Mouse (Mus musculus): ENCODE data around the gene Lypd4.
A peak's percentile ranks its signal among the peaks of the same experiment; 100 is the strongest.

The Lypd4 gene

DNA sequence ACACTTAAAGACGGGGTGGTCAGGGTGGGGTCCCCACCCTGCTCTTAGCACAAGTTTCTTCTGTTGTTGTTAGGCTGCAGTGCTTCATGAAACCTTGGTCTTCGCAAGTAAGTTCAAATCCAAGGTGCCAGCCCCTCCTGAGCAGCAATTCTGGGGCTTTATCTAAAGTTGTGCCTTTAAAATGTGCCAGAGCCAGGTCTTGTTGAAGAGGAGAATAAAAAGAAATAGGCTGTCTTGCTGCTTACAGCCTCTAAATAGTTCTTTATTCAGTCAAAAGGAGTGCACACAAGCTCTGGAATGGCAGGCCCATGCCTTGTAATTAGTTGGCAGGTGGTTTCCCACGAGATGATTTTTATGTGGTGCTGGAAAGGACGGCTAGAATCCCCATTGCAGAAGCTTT lies 17.4 kb upstream of the Lypd4 start:
- no peak for DNase-seq (ENCODE audit: low read depth)

- no peak for DNase-seq (ENCODE audit: low read depth)
These were observed 16.5 kb upstream of the Lypd4 start for GRCm38 (mm10) chr7:24886308-24886633.

GRCm38 (mm10) chr7:24885468-24886307 lies 15.9 kb upstream of the Lypd4 start:
- DNase-seq (ENCODE audit: low read depth): peak; percentile 38

GRCm38 (mm10) chr7:24884693-24885291 lies 15.1 kb upstream of the Lypd4 start:
- no peak for DNase-seq (ENCODE audit: low read depth)

DNA sequence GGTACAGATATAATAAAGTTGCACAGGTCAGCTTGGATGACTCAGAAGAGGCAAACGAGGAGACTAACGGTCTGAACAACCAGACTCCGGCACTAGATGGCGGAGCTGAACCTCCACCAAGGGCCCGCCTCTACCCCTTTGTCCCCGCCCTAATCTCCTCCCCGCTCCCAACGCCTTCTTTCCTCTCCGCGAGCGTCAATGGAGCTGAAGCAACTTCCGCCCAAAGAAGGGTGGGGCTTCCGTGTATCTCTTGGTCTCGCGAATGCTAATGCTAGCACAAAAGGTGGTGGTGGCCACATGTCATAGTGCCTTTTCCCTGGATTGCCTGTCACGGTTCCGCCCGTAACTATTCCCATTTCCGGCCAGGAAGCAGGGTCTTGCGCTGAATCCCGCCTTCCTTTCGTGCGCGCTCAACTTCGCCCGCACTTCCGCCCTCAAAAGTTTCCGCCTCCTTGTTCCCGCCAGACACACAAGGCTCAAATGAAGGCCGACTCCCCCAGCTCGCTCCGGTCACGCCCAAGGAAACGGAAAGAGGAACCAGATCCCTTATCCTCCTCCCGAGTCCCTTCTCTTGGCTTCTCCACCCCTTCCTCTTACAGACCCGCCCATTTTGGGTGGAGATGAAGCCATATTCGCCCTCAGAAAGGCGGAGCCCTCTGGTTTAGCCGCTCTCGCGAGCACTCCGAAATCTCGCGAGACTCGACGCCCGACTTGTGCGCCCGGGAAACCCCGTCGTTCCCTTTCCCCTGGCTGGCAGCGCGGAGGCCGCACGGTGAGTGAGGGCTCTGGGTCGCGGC lies 14.4 kb upstream of the Lypd4 start, which contains the start of gene Rps19:
TSS of gene Rps19 (plus strand) at position 476 of the 797 bp plus-strand sequence.
- peak; percentile 100 for DNase-seq (ENCODE audit: low read depth)

DNA sequence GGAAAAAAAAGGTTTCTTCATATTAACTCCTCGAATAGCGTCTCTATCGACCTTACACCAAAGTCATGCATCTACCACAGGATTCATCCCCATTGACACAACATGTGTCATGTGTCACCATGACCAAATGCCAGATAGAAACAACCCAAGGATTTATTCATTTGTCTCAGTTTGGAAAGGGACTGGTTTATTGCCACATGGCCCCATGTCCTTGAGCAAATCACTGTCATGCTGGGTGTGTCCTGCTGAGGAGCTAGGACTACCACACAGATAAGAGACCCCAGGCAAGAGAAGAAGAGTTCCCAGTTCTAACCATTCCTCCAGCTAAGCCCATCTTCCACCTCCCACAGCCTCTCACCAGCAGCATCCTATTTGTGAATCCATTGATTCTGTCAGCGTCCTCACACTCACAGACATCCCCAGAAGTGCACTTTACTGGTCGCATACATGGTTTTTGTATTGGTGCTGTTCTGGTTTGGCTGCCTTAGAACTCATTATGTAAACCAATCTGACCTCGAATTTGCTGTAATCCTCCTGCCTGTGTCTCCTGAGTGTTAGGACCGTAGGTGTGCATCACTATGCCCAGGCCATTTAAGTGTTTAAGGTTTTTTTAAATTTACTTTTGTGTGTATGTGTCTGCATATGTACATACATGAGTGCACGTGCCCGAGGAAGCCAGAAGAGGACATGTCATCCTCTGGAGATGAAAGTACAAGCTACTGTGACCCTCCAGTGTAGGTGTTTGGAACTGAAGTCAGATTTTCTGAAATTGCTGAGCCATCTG lies 12.9 kb upstream of the Lypd4 start:
- no peak for DNase-seq (ENCODE audit: low read depth)

- no peak for DNase-seq (ENCODE audit: low read depth)
These were observed 9.9 kb upstream of the Lypd4 start for GRCm38 (mm10) chr7:24879620-24880019.

GRCm38 (mm10) chr7:24877588-24877987 lies 7.8 kb upstream of the Lypd4 start:
- no peak for DNase-seq (ENCODE audit: low read depth)

- DNase-seq (ENCODE audit: low read depth): no peak
These were observed 661 bp downstream of the Lypd4 start for GRCm38 (mm10) chr7:24869080-24869479.

- no peak for DNase-seq (ENCODE audit: low read depth)
These were observed 5.6 kb downstream of the Lypd4 start for GRCm38 (mm10) chr7:24864156-24864555.

DNA sequence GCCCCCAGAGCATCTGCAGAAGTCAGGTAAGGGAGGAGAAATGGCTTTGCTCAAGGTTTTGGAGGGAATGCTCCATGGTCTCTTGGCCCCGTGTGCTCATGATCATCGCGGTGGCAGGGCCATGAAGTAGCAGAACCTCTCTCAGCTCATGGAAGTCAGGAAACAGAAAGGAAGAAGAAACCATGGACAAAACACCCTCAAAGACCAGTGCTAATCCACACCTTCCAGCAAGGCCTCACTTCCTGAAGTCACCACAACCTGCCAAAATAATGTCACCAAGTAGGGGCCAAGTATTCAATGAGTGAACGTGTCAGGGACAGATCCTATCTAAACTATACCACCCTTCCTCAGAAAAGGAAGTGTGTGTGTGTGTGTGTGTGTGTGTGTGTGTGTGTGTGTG lies 6.9 kb downstream of the Lypd4 start:
- DNase-seq (ENCODE audit: low read depth): peak; percentile 70

GRCm38 (mm10) chr7:24861913-24862312 lies 7.8 kb downstream of the Lypd4 start, which contains the start of gene Gm9844:
Gene Gm9844 (plus strand): TSS chr7:24862213.
- DNase-seq (ENCODE audit: low read depth): no peak

DNA sequence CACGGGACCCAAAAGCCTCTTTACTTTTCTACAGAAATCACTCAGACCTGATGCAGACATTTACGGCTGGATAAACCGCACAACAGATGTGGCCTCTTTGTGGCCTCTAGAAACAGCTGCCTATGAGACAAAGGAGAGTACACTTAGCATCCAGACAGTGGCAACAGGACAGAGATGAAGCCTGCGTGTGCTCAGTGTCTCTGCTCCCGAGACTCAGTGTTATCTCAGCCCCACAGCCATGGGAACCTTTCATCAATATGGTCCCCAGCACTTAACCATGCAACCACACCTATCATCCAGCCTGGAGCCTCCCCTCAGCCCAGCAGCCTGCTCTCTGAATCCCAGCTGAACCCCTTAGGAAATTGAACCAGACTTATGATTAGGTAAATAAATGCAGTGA lies 10.5 kb downstream of the Lypd4 start:
- no peak for DNase-seq (ENCODE audit: low read depth)

DNA sequence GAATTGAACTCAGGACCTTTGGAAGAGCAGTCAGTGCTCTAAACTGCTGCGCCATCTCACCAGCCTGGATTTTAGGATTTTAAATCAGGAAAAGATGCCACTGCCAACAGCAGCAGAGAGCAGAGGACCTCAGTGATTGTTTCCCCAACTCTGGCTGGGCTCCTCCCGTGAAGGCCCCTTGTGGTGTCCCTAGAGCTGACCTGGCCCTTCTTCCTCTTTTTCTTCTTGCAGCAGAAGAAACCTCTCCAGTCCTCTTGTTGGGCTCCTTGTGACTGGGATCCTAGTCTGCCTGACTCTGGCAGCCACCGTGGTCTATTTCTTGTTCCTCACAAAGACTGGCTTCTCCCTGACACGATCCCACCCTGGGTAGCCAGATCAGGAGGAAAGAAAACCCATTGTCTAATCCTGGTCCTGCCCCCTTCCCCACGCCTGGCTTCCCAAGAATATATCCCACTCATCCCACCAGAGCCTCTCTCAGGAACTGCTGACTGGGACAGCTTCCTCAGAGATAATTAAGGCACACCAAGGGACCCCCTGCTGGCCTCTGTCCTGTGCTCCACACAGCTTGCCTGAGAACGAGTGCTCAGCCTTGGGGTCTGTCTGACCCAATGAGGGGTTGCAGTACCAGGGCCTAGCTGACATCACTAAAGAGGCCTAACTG lies 13.2 kb downstream of the Lypd4 start:
- DNase-seq (ENCODE audit: low read depth): no peak

DNA sequence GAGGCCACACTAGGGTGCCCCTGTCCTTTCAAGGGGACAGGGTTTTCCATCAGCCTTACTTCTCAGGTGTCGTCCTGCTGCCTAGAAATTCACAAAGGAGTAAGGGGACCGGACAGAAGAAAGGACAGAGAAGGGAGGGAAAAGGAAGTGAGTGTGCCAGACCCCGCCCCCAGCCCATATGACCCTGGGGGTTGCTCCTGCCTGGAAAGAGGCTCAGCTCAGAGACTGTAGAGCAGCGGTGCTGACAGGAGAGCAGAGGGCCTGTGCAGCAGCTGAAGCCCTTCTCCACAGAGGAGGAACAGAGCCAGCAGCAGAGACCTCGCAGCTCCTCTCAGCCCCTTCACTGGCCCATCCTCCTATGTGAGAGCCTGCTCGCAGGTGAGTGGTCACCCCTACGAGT lies 16.0 kb downstream of the Lypd4 start:
- peak; percentile 39 for DNase-seq (ENCODE audit: low read depth)

GRCm38 (mm10) chr7:24853233-24853563 lies 16.5 kb downstream of the Lypd4 start:
- DNase-seq (ENCODE audit: low read depth): no peak

- DNase-seq (ENCODE audit: low read depth): peak; percentile 97
These were observed 17.0 kb downstream of the Lypd4 start for GRCm38 (mm10) chr7:24852557-24853232.

GRCm38 (mm10) chr7:24851596-24852325 lies 18.0 kb downstream of the Lypd4 start:
- DNase-seq (ENCODE audit: low read depth): peak; percentile 61

DNA sequence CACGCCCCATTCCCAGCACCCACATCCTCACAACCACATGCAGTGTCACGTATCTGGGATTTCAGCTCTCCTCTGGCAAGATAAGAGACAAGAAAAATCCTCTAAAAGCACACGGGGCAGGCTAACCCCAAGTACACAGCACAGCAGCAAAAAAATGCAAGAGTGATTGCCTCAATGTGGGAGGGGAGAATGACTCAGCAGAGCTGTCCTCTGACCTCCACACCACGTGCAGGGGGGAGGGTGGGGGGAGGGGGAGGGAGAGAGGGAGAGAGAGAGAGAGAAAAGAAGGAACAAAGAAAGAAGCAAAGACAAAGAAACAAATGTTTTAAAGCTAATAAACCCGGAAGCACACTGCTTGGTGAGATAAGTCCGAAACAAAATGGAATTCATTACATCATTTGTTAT lies 18.8 kb downstream of the Lypd4 start:
- DNase-seq (ENCODE audit: low read depth): peak; percentile 96

DNA sequence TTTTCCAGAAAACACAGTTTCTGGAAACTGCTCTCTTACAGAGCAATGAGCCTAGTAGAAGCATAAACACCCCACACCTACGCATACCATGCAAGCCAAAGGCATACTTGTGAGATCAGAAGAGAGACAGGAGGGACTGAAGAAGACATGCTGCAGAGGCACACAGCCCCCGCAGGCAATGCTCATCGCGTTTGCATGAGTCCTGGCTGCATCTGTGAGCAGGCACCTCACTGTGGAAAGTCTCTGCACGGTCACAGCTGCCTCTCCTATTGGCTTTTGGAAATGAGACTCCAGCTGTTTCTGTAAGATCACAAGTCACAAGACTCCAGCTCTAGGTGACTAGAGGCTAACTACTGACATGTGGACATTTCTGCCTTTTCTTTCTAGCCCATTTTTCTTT lies 19.6 kb downstream of the Lypd4 start:
- peak; percentile 65 for DNase-seq (ENCODE audit: low read depth)

Data from 416B (cell line).